Mouse (Mus musculus) ES-Bruce4 (cell line): ENCODE data around the gene 9930111J21Rik2. TPM values are rescaled to one million over a fixed set of nuclear protein-coding genes. Genes with fewer than 3 reads are reported as not detected.
"Not testable (repeated sequence)": the region's sequence is repeated elsewhere in the genome, so short reads cannot be mapped to it uniquely, and the experiment has no call there.

Experiments used
- H3K27ac ChIP-seq: 2 replicates; pipeline ENCODE4 v1.5.1; 2012; ENCODE audit warnings: low read length, inconsistent platforms; ENCODE audit not compliant: insufficient read depth
- H3K27me3 ChIP-seq: 2 replicates; pipeline ENCODE4 v1.6.1; 2012; ENCODE audit warnings: mild to moderate bottlenecking, low read length, inconsistent platforms; ENCODE audit not compliant: control insufficient read depth, poor library complexity, insufficient read depth, severe bottlenecking
- H3K36me3 ChIP-seq: 2 replicates; pipeline ENCODE4 v1.6.1; 2012; ENCODE audit warnings: inconsistent platforms, mild to moderate bottlenecking, low read length, moderate library complexity; ENCODE audit not compliant: control insufficient read depth, poor library complexity, insufficient read depth, severe bottlenecking
- H3K4me1 ChIP-seq: one replicate; pipeline ENCODE4 v1.8.1; 2011; ENCODE audit warnings: low read length; ENCODE audit not compliant: control insufficient read depth, insufficient read depth
- H3K4me3 ChIP-seq: 2 replicates; pipeline ENCODE4 v1.5.1; 2011; ENCODE audit warnings: low read depth, mild to moderate bottlenecking, low read length
- H3K9ac ChIP-seq: 2 replicates; pipeline ENCODE4 v1.6.1; 2012; ENCODE audit warnings: low read depth, mild to moderate bottlenecking, inconsistent platforms; ENCODE audit not compliant: poor library complexity, severe bottlenecking
- H3K9me3 ChIP-seq: replicated peaks from 2 replicates; pipeline ENCODE4 v1.6.1; 2012; ENCODE audit warnings: mild to moderate bottlenecking, low read length, inconsistent platforms; ENCODE audit not compliant: control insufficient read depth, poor library complexity, insufficient read depth, severe bottlenecking
- CTCF ChIP-seq: IDR thresholded peaks from one replicate; pipeline ENCODE4 v1.8.1; 2011; ENCODE audit warnings: low read depth, low read length
- EP300 ChIP-seq: IDR thresholded peaks from 2 replicates; pipeline ENCODE4 v1.6.1; 2011; ENCODE audit warnings: low read depth, low read length; ENCODE audit not compliant: insufficient read depth
- POLR2A ChIP-seq: IDR thresholded peaks from one replicate; pipeline ENCODE4 v1.8.1; 2011; ENCODE audit warnings: low read length; ENCODE audit not compliant: insufficient read depth
- polyA plus RNA-seq: library from polyadenylated mRNA; stranded (reverse); fragments of >200 nt; gene quantifications from 2 replicates; pipeline ENCODE4 v1.2.4, GENCODE M21; 2011; ENCODE audit warnings: low read depth; ENCODE audit not compliant: missing spikeins, insufficient read depth, insufficient read length

Gene 9930111J21Rik2
- 0.21 and 0.31 TPM in 2 replicates for polyA plus RNA-seq

DNA sequence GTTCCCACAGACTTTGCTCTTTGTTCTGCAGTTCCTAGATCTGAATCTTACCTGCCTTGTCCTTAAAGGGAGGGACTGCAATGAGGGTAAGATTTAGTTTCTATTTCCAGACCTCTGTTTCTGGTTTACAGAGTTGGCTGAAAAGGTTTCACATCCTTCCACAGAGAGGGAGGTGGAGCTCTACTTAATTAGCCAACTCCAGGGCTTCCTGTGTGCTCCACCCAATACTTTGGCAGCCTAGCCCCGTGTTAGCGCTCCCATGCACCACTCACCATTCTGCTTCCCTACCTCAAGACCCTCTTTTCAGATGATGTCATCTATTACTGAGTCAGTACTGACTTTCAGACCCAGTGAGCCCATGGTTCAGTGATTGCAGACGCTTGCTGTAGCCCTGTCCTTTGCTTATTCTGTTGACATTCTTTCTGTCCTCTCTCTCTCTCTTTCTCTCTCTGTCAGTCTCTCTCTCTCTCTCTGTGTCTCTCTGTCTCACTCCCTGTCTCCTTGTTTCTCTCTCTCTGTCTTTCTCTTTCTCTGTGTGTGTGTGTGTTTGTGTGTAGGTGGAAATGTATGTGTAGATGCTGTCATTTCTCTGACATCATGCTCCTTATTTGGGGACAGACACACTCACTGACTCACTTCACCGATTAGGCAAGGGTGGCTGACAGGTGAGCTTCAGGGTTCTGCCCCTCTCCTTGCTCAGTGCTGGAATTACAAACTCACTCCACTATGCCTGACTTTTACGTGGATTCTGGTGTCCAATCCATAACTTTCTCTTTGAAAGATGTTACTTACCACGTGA lies at the start of gene 9930111J21Rik2:
9930111J21Rik2 (minus strand) TSS at position 150 of the 799 bp plus-strand sequence.
- not testable (repeated sequence) for H3K4me1 ChIP-seq, H3K4me3 ChIP-seq, H3K9me3 ChIP-seq, H3K27ac ChIP-seq, H3K9ac ChIP-seq, H3K36me3 ChIP-seq, H3K27me3 ChIP-seq

DNA sequence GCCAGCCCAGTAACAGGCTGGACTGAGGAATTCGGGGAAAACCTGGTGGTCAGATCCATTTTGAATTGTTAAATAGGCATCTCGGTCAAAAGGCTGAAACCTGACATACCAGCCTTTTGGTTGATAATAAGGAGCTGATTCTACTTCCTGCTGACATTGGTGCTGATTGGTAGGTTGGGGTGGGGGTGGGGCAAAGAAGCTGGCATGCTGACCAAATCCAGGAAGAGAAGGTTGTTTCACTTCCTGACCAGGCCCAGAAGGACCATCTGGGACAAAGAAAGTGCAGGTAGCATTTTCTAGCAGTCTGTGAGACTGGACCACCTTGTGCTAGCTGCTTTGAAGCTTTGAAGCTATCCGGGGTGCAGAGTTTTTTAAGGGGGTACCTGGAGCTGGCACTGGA lies 49.4 kb upstream of the 9930111J21Rik2 start:
- TF ChIP-seq CTCF (no peak), EP300 (no peak), POLR2A (no peak)
- Histone ChIP-seq H3K4me3 (no peak overlapping the region), H3K4me1 (no peaks in the 10 kb centered on the region), H3K27ac (no peak overlapping the region), H3K9ac (no peak overlapping the region), H3K27me3 (peaks cover 1% of the 10 kb centered on the region; the same call in 1 of the 2 replicates), H3K9me3 (no peaks in the 10 kb centered on the region), H3K36me3 (no peaks in the 10 kb centered on the region)

DNA sequence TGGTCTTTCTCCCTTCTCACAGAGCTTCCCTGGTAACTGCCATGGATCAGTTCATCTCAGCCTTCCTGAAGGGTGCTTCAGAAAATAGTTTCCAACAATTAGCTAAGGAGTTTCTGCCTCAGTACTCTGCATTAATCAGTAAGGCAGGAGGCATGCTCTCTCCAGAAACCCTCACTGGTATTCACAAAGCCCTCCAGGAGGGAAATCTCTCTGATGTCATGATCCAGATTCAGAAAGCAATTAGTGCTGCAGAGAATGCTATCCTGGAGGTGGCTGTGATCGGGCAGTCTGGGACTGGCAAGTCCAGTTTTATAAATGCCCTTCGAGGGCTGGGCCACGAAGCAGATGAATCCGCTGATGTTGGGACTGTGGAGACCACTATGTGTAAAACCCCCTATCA lies 44.3 kb upstream of the 9930111J21Rik2 start:
- Histone ChIP-seq H3K9me3 (no peaks in the 10 kb centered on the region), H3K4me3 (no peak overlapping the region), H3K9ac (no peak overlapping the region), H3K36me3 (no peaks in the 10 kb centered on the region), H3K4me1 (no peaks in the 10 kb centered on the region), H3K27ac (no peak overlapping the region), H3K27me3 (peaks cover 1% of the 10 kb centered on the region; the same call in 1 of the 2 replicates)
- TF ChIP-seq POLR2A (no peak), CTCF (no peak), EP300 (no peak)

DNA sequence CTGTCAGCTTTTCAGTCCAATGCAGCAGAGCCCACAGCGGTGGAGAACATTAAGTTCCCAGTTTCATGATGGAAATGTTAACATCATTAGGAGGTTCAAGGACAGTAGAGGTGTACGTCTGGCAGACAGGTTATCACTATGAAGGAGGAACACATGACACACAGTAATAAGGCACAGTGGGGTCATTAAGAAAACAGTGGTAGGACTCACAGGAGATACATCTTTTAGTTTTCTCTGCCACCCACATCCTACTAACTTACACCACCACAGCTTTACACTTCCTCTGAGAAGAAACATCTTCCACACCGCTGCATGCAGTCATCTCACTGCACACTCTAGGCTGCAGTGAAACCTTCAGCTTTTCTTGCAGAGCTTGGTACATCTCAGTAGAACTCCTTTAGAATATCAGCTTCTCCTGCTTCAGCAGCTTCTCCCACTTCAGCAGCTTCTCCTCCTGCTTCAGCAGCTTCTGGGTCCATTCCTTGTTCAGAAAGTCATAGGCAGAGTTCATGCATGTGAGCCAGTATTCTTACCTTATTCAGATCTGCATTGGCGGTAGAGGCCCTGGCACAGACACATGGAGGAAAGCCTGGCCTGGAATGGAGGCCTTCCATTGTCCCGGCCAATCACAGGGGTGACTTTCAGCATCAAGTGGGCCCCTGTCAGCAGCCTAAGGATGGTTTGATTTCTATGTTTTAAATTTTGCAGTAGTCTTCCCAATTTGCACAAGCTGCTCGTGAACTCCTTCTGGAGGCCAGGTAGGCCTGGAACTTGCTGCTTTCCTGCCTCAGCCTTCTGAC lies 43.0 kb upstream of the 9930111J21Rik2 start:
- H3K9me3 ChIP-seq, result no peaks in the 10 kb centered on the region
- TF ChIP-seq CTCF (no peak), POLR2A (no peak), EP300 (no peak)
- no peaks in the 10 kb centered on the region for H3K36me3 ChIP-seq
- no peak overlapping the region for H3K4me3 ChIP-seq
- no peaks in the 10 kb centered on the region for H3K4me1 ChIP-seq
- no peak overlapping the region for H3K27ac ChIP-seq
- peaks cover 1% of the 10 kb centered on the region; the same call in 1 of the 2 replicates for H3K27me3 ChIP-seq
- no peak overlapping the region for H3K9ac ChIP-seq

DNA sequence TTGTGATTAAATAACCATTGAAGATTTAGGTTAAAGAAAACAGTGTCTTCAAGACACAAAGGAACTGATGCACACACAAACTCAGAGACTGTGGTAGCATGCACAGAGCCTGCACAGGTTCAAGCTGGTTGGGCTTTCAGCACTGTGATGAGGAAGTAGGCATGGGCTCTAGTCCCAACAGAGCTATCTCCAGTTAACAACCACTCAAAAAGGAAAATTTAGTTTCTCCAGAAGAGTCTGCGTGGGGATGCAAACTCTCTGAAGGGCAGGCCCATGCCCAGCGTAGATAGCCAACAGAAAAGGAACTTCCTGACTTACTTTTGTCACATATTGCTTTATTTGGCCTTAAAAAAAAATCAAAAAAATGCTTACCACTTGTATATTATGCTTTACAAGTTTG lies 41.7 kb upstream of the 9930111J21Rik2 start:
- Histone ChIP-seq H3K9ac (no peak overlapping the region), H3K27me3 (peaks cover 1% of the 10 kb centered on the region; the same call in 1 of the 2 replicates), H3K27ac (no peak overlapping the region), H3K36me3 (no peaks in the 10 kb centered on the region), H3K4me3 (no peak overlapping the region), H3K4me1 (no peaks in the 10 kb centered on the region), H3K9me3 (no peaks in the 10 kb centered on the region)
- TF ChIP-seq POLR2A, result no peak
- TF ChIP-seq EP300, result no peak
- no peak for TF ChIP-seq CTCF
